Mouse (Mus musculus) fibroblast of lung, adult 2 months (primary cell): ENCODE measurements around the gene Mrps21.
"Not testable (repeated sequence)": the region's sequence is repeated elsewhere in the genome, so short reads cannot be mapped to it uniquely, and the experiment has no call there.

Experiments
- DNase-seq: peaks from one replicate; pipeline ENCODE4 v3.0.0-alpha.2; 2011; ENCODE audit warnings: low read depth

Gene Mrps21

DNA sequence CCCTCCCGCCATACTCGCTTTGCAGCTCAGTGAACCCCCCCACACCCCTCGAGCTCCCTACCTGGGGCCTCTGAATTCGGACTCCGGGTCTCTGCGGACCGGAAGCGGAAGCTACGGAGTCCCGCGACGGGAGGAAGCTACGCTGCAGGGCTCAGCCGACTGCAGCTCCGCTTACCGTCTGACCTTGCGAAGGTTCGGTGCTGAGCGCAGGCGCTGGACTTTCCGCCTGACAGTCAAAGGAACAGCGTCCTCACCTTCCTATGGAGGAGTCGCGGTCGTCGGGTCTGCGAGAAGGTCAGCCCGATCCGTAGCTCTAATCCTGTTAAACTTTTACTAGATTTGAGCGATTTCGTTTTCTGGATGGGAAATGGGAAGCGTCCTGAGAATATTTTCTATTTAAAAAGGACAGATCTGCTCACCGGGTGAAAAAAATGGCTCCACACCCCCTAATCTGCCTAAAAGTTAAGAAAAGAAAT lies at the start of gene Mrps21:
Mrps21 (minus strand) TSS at position 128 of the 476 bp plus-strand sequence.
- peak; percentile 61 for DNase-seq

GRCm38 (mm10) chr3:95920532-95920931 lies 49.2 kb upstream of the Mrps21 start:
- DNase-seq: not testable (repeated sequence)

- DNase-seq: no peak
Observed at GRCm38 (mm10) chr3:95916760-95917159, 45.4 kb upstream of the Mrps21 start.

GRCm38 (mm10) chr3:95914706-95915105 lies 43.4 kb upstream of the Mrps21 start:
- no peak for DNase-seq

- DNase-seq: no peak
Observed at GRCm38 (mm10) chr3:95907613-95908012, 36.3 kb upstream of the Mrps21 start.

DNA sequence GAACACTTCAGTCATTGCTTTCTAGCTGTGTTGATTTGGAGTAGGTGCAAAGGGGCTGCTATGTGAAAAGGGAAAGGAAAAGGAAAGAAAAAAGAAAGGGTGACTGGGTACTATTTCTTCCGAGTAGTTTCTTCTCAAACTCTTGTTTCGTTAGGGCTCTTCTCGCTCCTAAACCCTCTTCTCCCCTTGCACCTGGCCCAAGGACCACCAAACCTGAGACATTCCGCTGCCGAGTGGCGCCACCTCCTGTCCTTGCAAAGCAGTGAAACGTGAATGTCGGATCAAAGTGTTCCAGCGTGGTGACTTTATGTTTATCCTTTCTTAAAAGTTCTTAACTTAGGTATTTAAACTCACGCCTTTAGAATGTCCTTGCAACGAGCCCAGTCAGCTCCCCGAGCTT lies 35.5 kb upstream of the Mrps21 start:
- DNase-seq: no peak

DNA sequence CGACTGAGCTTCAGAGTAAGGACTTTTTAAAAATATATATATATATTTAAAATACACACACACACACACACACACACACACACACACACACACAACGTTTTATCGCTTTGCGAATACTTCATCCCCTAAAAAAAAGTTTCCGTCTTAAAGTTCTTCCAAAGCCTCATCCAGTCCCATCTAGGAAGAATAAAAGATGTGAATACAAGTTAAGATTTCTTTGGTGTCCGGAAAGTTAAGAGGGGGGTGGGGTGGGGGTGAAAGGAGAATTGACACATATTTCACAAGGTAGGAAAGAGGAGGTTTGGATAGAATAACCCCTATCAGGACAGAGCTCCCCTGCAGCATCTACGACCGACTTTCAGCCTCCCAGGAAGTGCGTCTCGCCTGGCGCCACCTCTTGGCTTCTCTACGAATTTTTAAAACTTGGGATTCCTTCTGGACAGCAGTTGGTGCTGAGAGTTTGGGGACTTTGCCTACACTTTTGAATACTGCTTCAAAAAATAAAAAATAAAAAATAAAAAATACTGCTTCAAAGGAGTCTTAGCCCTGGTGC lies 34.7 kb upstream of the Mrps21 start:
- no peak for DNase-seq

GRCm38 (mm10) chr3:95905146-95905939 lies 34.0 kb upstream of the Mrps21 start:
- no peak for DNase-seq

DNA sequence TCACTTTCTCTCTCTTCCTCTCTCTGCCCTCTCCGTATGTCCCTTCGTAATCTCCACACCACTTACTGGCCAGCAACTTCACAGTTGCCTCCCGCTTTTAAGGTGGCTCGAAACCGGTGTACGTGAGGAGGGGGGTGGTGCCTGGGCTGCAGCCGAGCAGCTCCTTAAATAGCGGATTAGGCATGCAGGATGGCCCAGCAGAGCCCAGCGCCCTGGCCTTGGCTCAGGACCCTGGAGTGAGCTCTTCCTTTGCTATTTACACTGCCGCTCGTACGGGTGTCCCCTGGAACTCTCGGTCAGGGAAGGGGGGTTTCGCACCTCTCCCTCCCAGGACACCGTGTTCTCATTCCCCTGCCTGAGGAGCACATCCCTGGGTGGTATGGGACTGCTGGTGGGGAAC lies 33.2 kb upstream of the Mrps21 start, which contains the start of gene Car14:
Car14 (minus strand) TSS at position 124 of the 400 bp plus-strand sequence.
- no peak for DNase-seq

DNA sequence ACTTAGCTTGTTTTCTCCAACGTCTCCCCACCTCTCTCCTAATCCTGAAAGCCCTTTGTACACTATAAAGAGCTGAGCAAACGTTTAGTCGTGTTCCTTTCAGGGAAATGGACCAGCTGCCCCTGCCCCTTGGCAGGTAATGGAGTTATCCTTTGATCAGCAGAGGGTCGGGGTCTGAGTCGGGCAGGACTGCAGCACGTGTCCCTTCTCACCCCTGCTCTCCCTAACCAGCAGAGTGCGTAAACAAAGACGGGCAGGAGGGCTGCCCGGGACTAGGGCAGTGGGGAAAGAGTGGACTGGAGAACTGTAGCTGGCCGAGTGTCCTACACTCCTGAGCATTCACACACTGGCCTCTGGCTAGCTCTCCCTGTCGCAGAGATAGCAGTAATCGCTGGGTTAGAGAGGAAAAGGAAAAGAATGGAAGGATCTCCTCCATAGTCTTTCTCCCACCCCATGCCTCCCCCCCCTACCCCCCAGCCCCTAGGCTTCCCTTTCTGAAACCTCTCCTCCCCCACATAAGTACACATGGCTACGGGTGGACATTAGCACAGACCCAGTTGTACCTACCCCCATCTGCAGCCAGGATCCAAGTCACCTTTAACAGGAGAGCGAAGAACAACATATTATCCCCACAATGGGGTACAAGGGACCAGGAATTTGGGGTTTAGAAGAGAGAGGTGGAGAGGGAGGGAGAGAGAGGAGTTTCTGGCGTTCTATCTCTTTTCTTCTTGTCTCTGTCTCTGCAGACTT lies 32.6 kb upstream of the Mrps21 start:
- no peak for DNase-seq

DNA sequence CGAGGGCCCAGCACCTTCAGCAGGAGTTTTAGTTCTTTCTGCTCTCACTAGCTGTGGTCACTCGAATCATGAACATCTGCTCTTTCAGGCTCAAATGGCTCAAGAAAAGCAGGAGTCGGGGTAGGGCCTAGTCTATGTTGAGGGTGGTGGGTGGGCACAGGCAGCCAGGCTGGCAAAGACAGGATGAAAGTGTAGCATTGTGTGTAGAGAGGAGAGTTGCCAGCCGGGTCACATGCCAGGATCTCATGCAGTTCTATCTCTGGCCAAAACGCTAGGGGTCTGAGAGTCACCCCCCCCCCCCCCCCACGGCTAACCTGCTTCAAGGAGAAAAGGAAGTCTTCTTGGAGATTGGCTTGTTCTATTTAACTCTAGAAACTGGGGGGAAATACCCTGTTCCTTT lies 31.3 kb upstream of the Mrps21 start:
- DNase-seq: no peak

DNA sequence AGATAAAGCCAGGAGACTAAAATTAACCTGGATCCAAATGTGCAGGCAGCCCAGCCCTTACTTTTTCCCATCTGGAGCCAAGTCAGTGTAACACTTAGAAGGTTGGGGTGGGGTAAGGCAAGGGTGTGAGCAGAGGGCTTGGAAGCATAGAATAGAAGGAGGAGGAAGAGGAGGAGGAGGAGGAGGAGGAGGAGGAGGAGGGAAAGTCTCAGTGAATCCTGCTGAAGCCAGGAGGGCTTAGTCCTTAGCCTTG lies 31.0 kb upstream of the Mrps21 start:
- DNase-seq: no peak

- no peak for DNase-seq
Observed at GRCm38 (mm10) chr3:95901616-95902372, 30.5 kb upstream of the Mrps21 start.

DNA sequence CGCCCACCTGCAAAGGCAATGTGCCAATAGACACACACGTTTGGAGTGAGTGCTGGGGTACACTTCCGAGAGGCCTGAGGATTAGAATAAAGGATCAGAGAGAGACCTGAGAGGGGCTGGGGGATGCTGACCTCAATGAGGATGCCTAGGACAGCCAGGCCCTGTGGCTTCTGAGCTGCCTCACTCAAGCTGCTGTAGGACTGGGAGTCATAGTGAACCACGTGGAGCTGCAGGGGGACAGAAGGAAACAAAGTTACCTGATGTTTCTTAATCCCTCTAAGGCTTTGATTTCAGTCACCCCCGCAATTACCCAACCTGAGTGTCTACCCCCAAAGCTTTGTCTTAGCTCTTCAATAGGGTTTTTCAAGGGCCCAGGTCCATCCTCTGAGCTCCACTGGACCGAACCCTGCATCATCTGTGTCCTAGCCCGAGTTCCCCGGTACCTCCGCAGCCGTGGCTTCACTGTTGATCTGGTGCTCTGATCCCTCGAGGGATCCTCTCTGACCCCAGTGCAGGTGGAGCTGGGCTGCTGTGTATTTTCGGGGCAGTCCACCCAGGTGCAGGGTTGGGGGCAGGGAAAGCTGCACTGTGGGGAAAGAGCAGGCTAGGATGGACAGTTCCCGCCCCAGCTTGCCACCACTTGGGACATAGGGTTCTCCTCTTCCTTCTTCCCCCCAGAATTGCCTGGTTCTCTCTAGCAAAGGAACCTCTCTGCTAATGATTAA lies 28.6 kb upstream of the Mrps21 start:
- DNase-seq: no peak

DNA sequence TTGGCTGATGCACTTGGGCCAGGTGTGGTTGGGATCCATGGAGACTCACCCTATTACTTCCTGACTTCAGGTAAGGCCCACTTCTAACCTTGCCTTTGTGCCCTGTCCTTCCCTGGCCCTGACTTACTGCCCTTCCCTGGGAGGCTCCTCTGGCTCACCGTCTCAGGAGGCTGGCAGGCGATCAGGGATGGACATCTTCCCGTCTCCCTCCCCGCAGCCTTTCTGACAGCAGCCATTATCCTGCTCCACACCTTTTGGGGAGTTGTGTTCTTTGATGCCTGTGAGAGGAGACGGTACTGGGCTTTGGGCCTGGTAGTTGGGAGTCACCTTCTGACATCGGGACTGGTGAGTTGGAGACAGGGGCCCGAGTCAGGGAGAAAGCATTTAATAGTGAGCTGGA lies 24.2 kb upstream of the Mrps21 start:
- DNase-seq: not testable (repeated sequence)

DNA sequence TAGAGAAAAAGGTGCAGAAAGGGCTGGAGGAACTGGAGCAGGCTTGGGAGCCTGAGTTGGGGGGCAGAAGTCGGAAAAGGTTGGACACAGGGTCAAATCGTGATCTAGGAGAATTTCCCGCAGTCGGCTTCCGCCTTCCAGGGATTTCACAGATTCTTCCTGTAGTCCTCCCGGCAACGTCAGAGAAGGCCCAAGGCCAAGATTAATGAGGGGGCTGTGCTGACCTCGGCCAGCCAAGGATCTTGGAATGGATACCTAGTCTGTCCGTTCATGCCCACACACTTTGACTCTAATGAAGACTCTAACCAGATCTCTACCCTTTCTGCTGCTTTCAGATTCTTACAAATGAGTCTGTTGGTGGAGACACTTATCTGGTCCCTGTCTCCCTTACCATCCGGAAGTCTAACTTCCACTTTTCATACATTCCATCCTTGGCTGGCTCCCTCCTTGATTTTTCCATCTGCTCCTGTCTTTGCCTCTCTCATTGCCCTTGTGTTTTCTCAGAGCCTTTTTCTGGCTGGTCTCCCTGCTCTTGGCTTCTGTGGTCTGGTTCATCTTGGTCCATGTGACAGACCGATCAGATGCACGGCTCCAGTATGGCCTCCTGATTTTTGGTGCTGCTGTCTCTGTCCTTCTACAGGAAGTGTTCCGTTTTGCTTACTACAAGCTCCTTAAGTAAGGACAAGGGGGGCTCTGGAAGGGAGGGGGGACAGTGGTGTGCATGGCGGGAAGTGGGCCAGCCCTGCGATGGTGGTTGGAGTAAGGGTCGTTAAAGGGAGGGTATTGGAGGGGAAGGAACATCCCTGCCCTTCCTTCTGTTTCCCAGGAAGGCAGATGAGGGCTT lies 23.2 kb upstream of the Mrps21 start:
- peak; percentile 13 for DNase-seq

DNA sequence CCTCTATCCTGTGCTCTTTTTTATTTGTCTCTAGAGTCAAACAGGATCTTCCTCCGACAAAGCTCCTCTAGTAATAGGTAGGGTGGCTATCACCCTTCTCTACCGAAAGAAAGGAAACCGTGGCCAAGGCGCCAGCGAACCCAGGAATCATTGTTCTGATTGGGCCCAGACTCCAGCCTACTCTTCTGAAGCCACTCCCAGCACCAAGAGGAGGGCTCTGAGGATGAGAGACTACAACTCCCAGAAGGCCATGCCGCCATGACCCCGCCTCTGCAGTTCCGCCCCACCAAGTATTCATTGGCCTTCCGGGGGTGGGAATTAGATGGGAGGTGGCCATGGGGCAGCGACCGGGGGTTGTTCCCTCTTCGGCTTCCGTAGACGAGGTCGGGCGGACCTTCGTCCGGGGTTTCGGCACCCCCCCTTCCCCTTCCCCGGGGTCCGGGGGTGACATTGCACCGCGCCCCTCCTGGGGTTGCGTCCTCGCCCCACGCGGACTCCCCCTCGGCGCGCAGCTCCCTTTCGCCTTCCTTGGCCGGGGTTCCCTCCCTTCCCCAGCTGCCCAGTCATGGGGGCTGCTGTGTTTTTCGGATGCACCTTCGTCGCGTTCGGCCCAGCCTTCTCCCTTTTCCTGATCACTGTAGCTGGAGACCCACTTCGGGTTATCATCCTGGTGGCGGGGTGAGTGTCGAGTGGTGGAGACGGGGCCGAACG lies 22.4 kb upstream of the Mrps21 start, which contains the start of gene Aph1a:
Aph1a (plus strand) TSS at position 364 of the 711 bp plus-strand sequence.
- peak; percentile 95 for DNase-seq

GRCm38 (mm10) chr3:95893126-95893525 lies 21.8 kb upstream of the Mrps21 start:
- DNase-seq: no peak

GRCm38 (mm10) chr3:95892066-95893052 lies 21.0 kb upstream of the Mrps21 start:
- DNase-seq: no peak
